Mouse (Mus musculus): ENCODE data around the gene Rab21. TPM values are rescaled to one million over a fixed set of nuclear protein-coding genes. Genes with fewer than 3 reads are reported as not detected.

Rab21 gene
- polyA plus RNA-seq, 1 experiment from 2014 or later: 3.0 TPM

GRCm38 (mm10) chr10:115295162-115295561 is 20.2 kb downstream of the Rab21 start:
- H3K4me3 ChIP-seq: no peak overlapping the region
- no peak for DNase-seq (ENCODE audit: extremely low spot score, low spot score)
- H3K27me3 ChIP-seq (ENCODE audit: poor library complexity, severe bottlenecking): no peaks in the 10 kb centered on the region
- H3K4me1 ChIP-seq: no peaks in the 10 kb centered on the region
- 93% methylated on average over 3 of the region's 3 CpGs for WGBS
- H3K27ac ChIP-seq: no peak overlapping the region
- peaks cover 77% of the 10 kb centered on the region for H3K36me3 ChIP-seq (replicated peaks)
- H3K9me3 ChIP-seq: no peaks in the 10 kb centered on the region

- Histone ChIP-seq H3K9me3 (no peaks in the 10 kb centered on the region), H3K4me3 (no peak overlapping the region), H3K27ac (no peak overlapping the region), H3K36me3 (replicated peaks) (peaks cover 77% of the 10 kb centered on the region), H3K4me1 (no peaks in the 10 kb centered on the region), H3K27me3 (ENCODE audit: poor library complexity, severe bottlenecking) (no peaks in the 10 kb centered on the region)
- WGBS: 95% methylated on average over 7 of the region's 7 CpGs
- no peak for DNase-seq (ENCODE audit: extremely low spot score, low spot score)
Observed at GRCm38 (mm10) chr10:115294715-115295114, 20.7 kb downstream of the Rab21 start.

- WGBS: 96% methylated on average over 7 of the region's 7 CpGs
- H3K4me3 ChIP-seq: no peak overlapping the region
- no peaks in the 10 kb centered on the region for H3K9me3 ChIP-seq
- DNase-seq (ENCODE audit: extremely low spot score, low spot score): no peak
- H3K27ac ChIP-seq: no peak overlapping the region
- H3K4me1 ChIP-seq: no peaks in the 10 kb centered on the region
- peaks cover 74% of the 10 kb centered on the region for H3K36me3 ChIP-seq (replicated peaks)
- no peaks in the 10 kb centered on the region for H3K27me3 ChIP-seq (ENCODE audit: poor library complexity, severe bottlenecking)
Observed at GRCm38 (mm10) chr10:115293946-115294345, 21.4 kb downstream of the Rab21 start.

GRCm38 (mm10) chr10:115290671-115291070 is 24.7 kb downstream of the Rab21 start:
- Histone ChIP-seq H3K9me3 (no peaks in the 10 kb centered on the region), H3K27ac (no peak overlapping the region), H3K4me3 (no peak overlapping the region), H3K27me3 (ENCODE audit: poor library complexity, severe bottlenecking) (no peaks in the 10 kb centered on the region), H3K36me3 (replicated peaks) (peaks cover 81% of the 10 kb centered on the region), H3K4me1 (no peaks in the 10 kb centered on the region)
- 93% methylated on average over 9 of the region's 9 CpGs for WGBS
- no peak for DNase-seq (ENCODE audit: extremely low spot score, low spot score)

GRCm38 (mm10) chr10:115288856-115289255 is 26.5 kb downstream of the Rab21 start:
- Histone ChIP-seq H3K9me3 (no peaks in the 10 kb centered on the region), H3K4me1 (no peaks in the 10 kb centered on the region), H3K4me3 (no peak overlapping the region), H3K27me3 (ENCODE audit: poor library complexity, severe bottlenecking) (no peaks in the 10 kb centered on the region), H3K27ac (no peak overlapping the region), H3K36me3 (replicated peaks) (peaks cover 67% of the 10 kb centered on the region)
- DNase-seq (ENCODE audit: extremely low spot score, low spot score): no peak
- WGBS: 89% methylated on average over 8 of the region's 8 CpGs

GRCm38 (mm10) chr10:115284170-115284569 is 31.2 kb downstream of the Rab21 start:
- H3K27me3 ChIP-seq (ENCODE audit: poor library complexity, severe bottlenecking): no peaks in the 10 kb centered on the region
- no peak for DNase-seq (ENCODE audit: extremely low spot score, low spot score)
- H3K27ac ChIP-seq: no peak overlapping the region
- no peaks in the 10 kb centered on the region for H3K4me1 ChIP-seq
- WGBS: 87% methylated on average over 10 of the region's 10 CpGs
- peaks cover 25% of the 10 kb centered on the region for H3K36me3 ChIP-seq (replicated peaks)
- no peak overlapping the region for H3K4me3 ChIP-seq
- H3K9me3 ChIP-seq: no peaks in the 10 kb centered on the region

- DNase-seq (ENCODE audit: extremely low spot score, low spot score): no peak
- Histone ChIP-seq H3K9me3 (no peaks in the 10 kb centered on the region), H3K36me3 (replicated peaks) (peaks cover 3% of the 10 kb centered on the region), H3K27me3 (ENCODE audit: poor library complexity, severe bottlenecking) (no peaks in the 10 kb centered on the region), H3K4me3 (no peak overlapping the region), H3K4me1 (no peaks in the 10 kb centered on the region), H3K27ac (no peak overlapping the region)
- 94% methylated on average over 10 of the region's 10 CpGs for whole genome bisulfite sequencing
Observed at GRCm38 (mm10) chr10:115281381-115281780, 34.0 kb downstream of the Rab21 start.

GRCm38 (mm10) chr10:115271649-115272048 is 43.7 kb downstream of the Rab21 start:
- no peaks in the 10 kb centered on the region for H3K9me3 ChIP-seq
- no peak for DNase-seq (ENCODE audit: extremely low spot score, low spot score)
- H3K36me3 ChIP-seq (replicated peaks): no peaks in the 10 kb centered on the region
- H3K4me1 ChIP-seq: no peaks in the 10 kb centered on the region
- no peaks in the 10 kb centered on the region for H3K27me3 ChIP-seq (ENCODE audit: poor library complexity, severe bottlenecking)
- 63% methylated on average over 5 of the region's 5 CpGs for WGBS
- H3K4me3 ChIP-seq: no peak overlapping the region
- no peak overlapping the region for H3K27ac ChIP-seq

GRCm38 (mm10) chr10:115270612-115271390 is 44.6 kb downstream of the Rab21 start:
- Histone ChIP-seq H3K27me3 (ENCODE audit: poor library complexity, severe bottlenecking) (no peaks in the 10 kb centered on the region), H3K36me3 (replicated peaks) (no peaks in the 10 kb centered on the region), H3K4me1 (no peaks in the 10 kb centered on the region), H3K9me3 (no peaks in the 10 kb centered on the region), H3K4me3 (no peak overlapping the region), H3K27ac (no peak overlapping the region)
- no peak for DNase-seq (ENCODE audit: extremely low spot score, low spot score)
- WGBS: 90% methylated on average over 12 of the region's 12 CpGs

- H3K27me3 ChIP-seq (ENCODE audit: poor library complexity, severe bottlenecking): no peaks in the 10 kb centered on the region
- no peak overlapping the region for H3K4me3 ChIP-seq
- H3K9me3 ChIP-seq: peaks cover 5% of the 10 kb centered on the region; the same call in 1 of the 2 replicates
- WGBS: 80% methylated on average over 5 of the region's 5 CpGs
- DNase-seq (ENCODE audit: extremely low spot score, low spot score): no peak
- no peak overlapping the region for H3K27ac ChIP-seq
- H3K4me1 ChIP-seq: no peaks in the 10 kb centered on the region
- no peaks in the 10 kb centered on the region for H3K36me3 ChIP-seq (replicated peaks)
Observed at GRCm38 (mm10) chr10:115262926-115263562, 52.4 kb downstream of the Rab21 start.

GRCm38 (mm10) chr10:115262261-115262660 is 53.1 kb downstream of the Rab21 start:
- H3K27me3 ChIP-seq (ENCODE audit: poor library complexity, severe bottlenecking): no peaks in the 10 kb centered on the region
- DNase-seq (ENCODE audit: extremely low spot score, low spot score): no peak
- H3K27ac ChIP-seq: no peak overlapping the region
- peaks cover 5% of the 10 kb centered on the region; the same call in 1 of the 2 replicates for H3K9me3 ChIP-seq
- no peaks in the 10 kb centered on the region for H3K36me3 ChIP-seq (replicated peaks)
- 89% methylated on average over 2 of the region's 2 CpGs for WGBS
- H3K4me3 ChIP-seq: no peak overlapping the region
- no peaks in the 10 kb centered on the region for H3K4me1 ChIP-seq

- Histone ChIP-seq H3K36me3 (replicated peaks) (no peaks in the 10 kb centered on the region), H3K9me3 (peaks cover 5% of the 10 kb centered on the region; the same call in 1 of the 2 replicates), H3K27ac (no peak overlapping the region), H3K4me3 (no peak overlapping the region), H3K4me1 (no peaks in the 10 kb centered on the region), H3K27me3 (ENCODE audit: poor library complexity, severe bottlenecking) (no peaks in the 10 kb centered on the region)
- WGBS: 84% methylated on average over 3 of the region's 3 CpGs
- no peak for DNase-seq (ENCODE audit: extremely low spot score, low spot score)
Observed at GRCm38 (mm10) chr10:115261428-115261827, 54.0 kb downstream of the Rab21 start.

GRCm38 (mm10) chr10:115256162-115256561 is 59.2 kb downstream of the Rab21 start:
- Histone ChIP-seq H3K9me3 (peaks cover 5% of the 10 kb centered on the region; the same call in 1 of the 2 replicates), H3K27me3 (ENCODE audit: poor library complexity, severe bottlenecking) (no peaks in the 10 kb centered on the region), H3K27ac (no peak overlapping the region), H3K36me3 (replicated peaks) (no peaks in the 10 kb centered on the region), H3K4me3 (no peak overlapping the region), H3K4me1 (peaks cover 7% of the 10 kb centered on the region)
- 84% methylated on average over 5 of the region's 5 CpGs for WGBS
- no peak for DNase-seq (ENCODE audit: extremely low spot score, low spot score)

Measured in forebrain, embryonic 10.5 days (tissue).